Mouse (Mus musculus): ENCODE data around the gene Arfgap2.
A peak's percentile ranks its signal among the peaks of the same experiment; 100 is the strongest.
"Not testable (repeated sequence)": the region's sequence is repeated elsewhere in the genome, so short reads cannot be mapped to it uniquely, and the experiment has no call there.

The Arfgap2 gene

GRCm38 (mm10) chr2:91264711-91265681 is at the start of gene Arfgap2:
Arfgap2 (plus strand) TSS chr2:91264974.
- peak; percentile 91 to 95 for DNase-seq

GRCm38 (mm10) chr2:91217032-91217431 is 47.7 kb upstream of the Arfgap2 start:
- DNase-seq = peak; percentile 59 to 81

- no peak for DNase-seq
Measured at GRCm38 (mm10) chr2:91220501-91220900, 44.3 kb upstream of the Arfgap2 start.

GRCm38 (mm10) chr2:91223614-91224013 is 41.2 kb upstream of the Arfgap2 start:
- no peak for DNase-seq

- DNase-seq = no peak
Measured at GRCm38 (mm10) chr2:91229735-91230134, 35.0 kb upstream of the Arfgap2 start.

GRCm38 (mm10) chr2:91236601-91237510 is 27.9 kb upstream of the Arfgap2 start, which contains the start of gene Ddb2:
Ddb2 (minus strand) TSS chr2:91236982.
- peak; percentile 92 to 94 for DNase-seq

GRCm38 (mm10) chr2:91237511-91238080 is 27.2 kb upstream of the Arfgap2 start:
- DNase-seq = not testable (repeated sequence)

GRCm38 (mm10) chr2:91242547-91242946 is 22.2 kb upstream of the Arfgap2 start:
- no peak for DNase-seq

GRCm38 (mm10) chr2:91243416-91243815 is 21.4 kb upstream of the Arfgap2 start:
- DNase-seq = no peak

- no peak for DNase-seq
Measured at GRCm38 (mm10) chr2:91244557-91245228, 20.1 kb upstream of the Arfgap2 start.

GRCm38 (mm10) chr2:91248366-91248765 is 16.4 kb upstream of the Arfgap2 start:
- no peak for DNase-seq

- no peak for DNase-seq
Measured at GRCm38 (mm10) chr2:91252001-91252400, 12.8 kb upstream of the Arfgap2 start.

GRCm38 (mm10) chr2:91252512-91252911 is 12.3 kb upstream of the Arfgap2 start:
- no peak for DNase-seq

- DNase-seq = no peak
Measured at GRCm38 (mm10) chr2:91254725-91255380, 9.9 kb upstream of the Arfgap2 start.

- DNase-seq = no peak
Measured at GRCm38 (mm10) chr2:91255661-91256150, 9.1 kb upstream of the Arfgap2 start, which contains the start of gene Pacsin3. Pacsin3 (plus strand) TSS chr2:91255954.

- peak; percentile 41 to 48 for DNase-seq
Measured at GRCm38 (mm10) chr2:91256256-91257125, 8.3 kb upstream of the Arfgap2 start.

GRCm38 (mm10) chr2:91257126-91257980 is 7.4 kb upstream of the Arfgap2 start:
- DNase-seq = no peak

- no peak for DNase-seq
Measured at GRCm38 (mm10) chr2:91258054-91258453, 6.7 kb upstream of the Arfgap2 start.

GRCm38 (mm10) chr2:91258830-91259229 is 5.9 kb upstream of the Arfgap2 start:
- DNase-seq = no peak
